Mouse (Mus musculus): ENCODE measurements around the gene Pdgfb. TPM values are rescaled to one million over a fixed set of nuclear protein-coding genes. Genes with fewer than 3 reads are reported as not detected.
A peak's percentile ranks its signal among the peaks of the same experiment; 100 is the strongest.

Pdgfb gene
- polyA plus RNA-seq, 2 experiments from 2014 or later: 0.68 to 1.1 TPM

DNA sequence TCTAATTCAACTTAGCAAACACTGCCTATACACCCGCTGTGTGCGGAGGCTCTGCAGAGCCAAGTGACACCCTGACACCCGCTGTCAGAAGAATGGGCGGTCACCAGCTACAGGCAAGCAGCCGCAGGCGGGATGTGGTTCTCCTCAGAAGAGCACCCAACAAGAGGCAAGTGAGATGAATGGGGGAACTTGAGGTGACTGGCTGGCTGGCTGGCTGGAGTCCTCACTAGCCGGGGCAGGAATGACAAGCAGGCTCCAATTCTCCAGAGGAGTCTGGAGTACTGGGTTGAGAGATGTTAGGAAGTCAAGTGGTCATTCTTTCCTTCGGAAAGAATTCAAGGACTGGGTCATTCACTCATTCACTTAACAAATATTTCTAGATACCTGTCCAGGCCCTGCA is 58.2 kb downstream of the Pdgfb start:
- peak; percentile 97 for ATAC-seq

DNA sequence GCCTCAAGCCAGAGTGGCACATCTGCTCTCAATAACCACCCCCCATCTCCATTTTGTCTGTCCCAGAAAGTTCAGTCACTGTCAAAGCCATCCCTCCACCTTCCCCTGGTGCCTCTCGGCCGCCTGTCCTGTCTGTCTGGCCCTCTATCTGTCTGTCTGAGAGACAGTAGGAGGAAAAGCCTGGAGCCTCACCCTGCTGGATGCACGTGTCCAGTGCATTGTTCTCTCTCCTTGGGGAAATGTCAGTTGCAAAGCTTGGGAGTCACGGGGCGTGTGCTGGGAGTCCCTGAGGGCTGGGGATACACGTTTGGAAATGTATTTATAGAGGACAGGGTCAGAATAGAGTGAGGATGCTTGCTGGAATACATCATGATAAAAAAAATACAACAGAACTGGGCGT is 61.3 kb downstream of the Pdgfb start:
- ATAC-seq: no peak

DNA sequence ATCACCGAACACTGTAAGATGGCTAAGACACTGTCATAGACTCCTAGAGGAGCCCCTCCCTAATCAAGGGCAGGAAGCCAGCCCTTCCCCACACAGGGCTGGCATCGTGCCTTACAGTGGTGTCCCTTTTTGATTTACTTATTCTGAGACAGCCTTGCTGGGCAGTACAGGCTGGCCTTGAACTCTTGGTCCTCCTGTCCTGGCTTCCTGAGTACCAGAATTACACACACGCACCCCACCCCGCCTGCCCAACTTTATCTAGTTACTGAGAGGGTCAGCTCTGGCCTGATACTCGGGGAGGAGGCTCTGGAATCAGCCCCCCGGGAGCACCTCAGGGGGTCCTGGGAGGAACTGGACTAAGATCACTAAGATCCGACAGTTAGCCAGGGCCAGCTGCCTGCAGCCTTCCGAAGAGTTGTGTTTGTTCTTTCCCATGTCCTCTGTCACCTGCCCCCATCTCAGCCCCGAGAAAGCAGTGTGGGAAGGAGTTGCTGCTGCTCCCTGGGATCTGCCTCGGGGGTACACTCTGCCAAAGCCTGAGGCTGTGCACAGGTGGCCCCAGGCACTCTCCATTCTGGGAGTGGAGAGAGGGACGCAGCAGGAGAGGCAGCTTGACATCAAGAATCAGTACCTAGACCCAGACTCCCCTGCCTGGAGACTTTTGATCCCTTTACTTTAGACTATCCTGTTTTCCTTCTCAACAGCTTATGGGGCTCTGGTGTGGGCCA is 62.1 kb downstream of the Pdgfb start:
- ATAC-seq: no peak

- ATAC-seq: no peak
Observed at GRCm38 (mm10) chr15:79951730-79952503, 62.9 kb downstream of the Pdgfb start.

- ATAC-seq: no peak
Observed at GRCm38 (mm10) chr15:79951226-79951625, 63.6 kb downstream of the Pdgfb start.

DNA sequence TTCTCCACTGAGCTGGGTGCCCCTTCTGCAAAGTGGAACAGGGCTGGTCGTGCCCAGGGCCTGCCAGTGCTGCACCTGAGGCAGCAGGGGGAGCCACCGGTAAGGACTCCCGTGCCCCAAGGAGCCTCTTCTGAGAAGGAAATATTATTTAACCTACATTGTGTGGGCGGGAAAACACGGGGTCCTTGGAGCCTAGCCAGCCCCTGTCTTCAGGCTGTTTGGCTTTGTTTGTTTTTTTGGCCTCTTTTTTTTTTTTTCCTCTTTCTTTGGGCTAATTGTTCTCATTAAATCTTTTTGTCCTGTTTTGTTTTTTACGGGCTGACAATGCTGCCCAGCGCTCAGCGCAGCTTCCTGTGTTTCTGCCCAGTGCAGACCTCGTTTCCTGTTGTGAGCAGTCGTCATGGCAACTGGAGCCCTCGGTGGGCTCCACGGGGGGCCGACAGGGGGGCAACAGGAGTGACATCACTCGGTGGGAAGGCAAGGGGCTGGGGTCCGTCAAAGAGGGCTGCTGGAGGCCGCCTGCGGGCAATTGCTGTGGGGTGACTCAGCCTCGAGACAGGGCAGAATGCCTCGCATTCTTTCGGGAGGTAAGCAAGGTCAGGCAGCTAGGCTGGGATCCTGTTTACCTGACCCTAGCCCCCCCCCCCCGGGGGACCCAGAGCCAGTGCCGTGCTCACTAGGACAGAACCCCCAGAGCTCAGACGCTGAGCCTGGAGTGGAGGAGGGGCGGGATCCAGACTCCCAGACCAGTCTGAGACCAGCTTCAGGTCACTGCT is 64.3 kb downstream of the Pdgfb start:
- peak; percentile 71 for ATAC-seq

DNA sequence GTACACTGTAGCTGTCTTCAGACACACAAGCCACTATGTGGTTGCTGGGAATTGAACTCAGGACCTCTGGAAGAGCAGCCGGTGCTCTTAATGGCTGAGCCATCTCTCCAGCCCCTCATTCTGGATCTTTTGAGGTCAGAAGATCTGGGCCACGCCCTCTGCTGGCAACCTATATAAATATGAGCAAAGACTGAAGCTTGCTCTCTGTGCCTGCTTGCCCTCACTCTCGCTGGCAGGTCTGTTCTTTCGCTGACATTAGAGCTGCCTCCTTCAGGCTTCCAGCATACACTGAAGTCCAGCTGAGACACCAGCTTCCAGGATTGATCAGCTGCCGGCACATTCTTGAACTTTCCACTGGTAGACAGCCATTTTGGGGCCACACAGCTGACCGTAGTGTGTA is 67.1 kb downstream of the Pdgfb start:
- no peak for ATAC-seq

DNA sequence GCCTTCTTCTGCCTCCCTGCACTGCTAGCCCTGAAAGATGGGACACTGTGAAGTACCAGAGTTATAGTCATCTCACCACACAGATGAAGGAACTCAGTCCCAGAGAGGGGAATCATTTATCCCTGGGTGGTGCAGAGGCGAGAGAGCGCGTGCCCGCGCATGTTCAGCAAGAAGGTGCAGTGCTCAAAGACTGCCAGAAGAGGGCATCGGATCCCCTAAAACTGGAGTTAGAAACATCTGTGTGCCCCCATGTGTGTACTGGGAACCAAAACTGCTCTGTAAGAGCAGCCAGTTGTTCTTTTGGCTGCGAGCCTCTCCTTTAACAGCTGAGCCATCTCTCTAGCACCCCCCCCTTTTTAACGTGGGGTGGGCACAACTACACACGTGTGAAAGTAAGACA is 68.0 kb downstream of the Pdgfb start:
- ATAC-seq: no peak

DNA sequence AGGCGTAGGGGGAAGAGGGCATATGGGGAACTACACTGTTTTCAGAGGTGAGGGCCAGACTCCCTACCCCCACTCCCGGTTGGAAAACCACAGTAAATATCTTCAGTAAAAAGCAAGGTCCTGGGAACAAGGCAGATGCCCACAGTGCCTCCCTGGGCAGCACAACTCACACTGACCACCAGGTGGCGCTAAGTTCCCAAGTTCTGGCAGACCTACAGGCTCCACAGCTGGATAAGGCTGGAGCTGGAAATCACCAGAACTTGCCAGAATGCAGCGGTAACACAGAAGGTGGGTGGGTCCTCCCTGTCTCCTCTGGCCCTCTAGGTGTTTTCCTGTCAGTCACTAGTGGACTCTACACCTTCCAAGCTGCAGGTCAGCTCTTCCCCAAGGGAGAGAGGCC is 68.8 kb downstream of the Pdgfb start:
- ATAC-seq: peak; percentile 34

Other genes starting within 250 kb of the Pdgfb start
- gene Dnal4, start 237.1 kb downstream of the Pdgfb start, polyA plus RNA-seq (2017; shearing (Covaris generic)): 1 to 10 TPM; 5.3 to 6.9 TPM
- gene Nptxr, start 210.2 kb downstream of the Pdgfb start, polyA plus RNA-seq (2017; shearing (Covaris generic)): under 1 TPM; 0.09 to 0.11 TPM
- gene Npcd, start 180.7 kb downstream of the Pdgfb start, polyA plus RNA-seq (2017; shearing (Covaris generic)): not detected
- 10 to 100 TPM in 1 of 2 experiments, 1 to 10 TPM in 1; 8.4 to 15.1 TPM for gene Cbx6, start 180.3 kb downstream of the Pdgfb start, polyA plus RNA-seq (2017; shearing (Covaris generic))
- gene Apobec3, start 123.3 kb downstream of the Pdgfb start, polyA plus RNA-seq (2017; shearing (Covaris generic)): 100 to 1,000 TPM; 505 to 519 TPM
- 10 to 100 TPM; 21.9 to 30.3 TPM for gene Cbx7, start 43.9 kb downstream of the Pdgfb start, polyA plus RNA-seq (2017; shearing (Covaris generic))
- gene Syngr1, start 76.4 kb upstream of the Pdgfb start, polyA plus RNA-seq (2017; shearing (Covaris generic)): 1 to 10 TPM in 1 of 2 experiments, not detected in 1; 1.4 TPM
- gene Rpl3, start 76.9 kb upstream of the Pdgfb start, polyA plus RNA-seq (2017; shearing (Covaris generic)): 1,000 to 10,000 TPM; 4,172 to 4,641 TPM
- 10 to 100 TPM; 10.7 to 14.5 TPM for gene Tab1, start 118.2 kb upstream of the Pdgfb start, polyA plus RNA-seq (2017; shearing (Covaris generic))
- under 1 TPM in 1 of 2 experiments, not detected in 1; 0.13 TPM for gene Mgat3, start 158.7 kb upstream of the Pdgfb start, polyA plus RNA-seq (2017; shearing (Covaris generic))
- 10 to 100 TPM; 29.3 to 37.0 TPM for gene Mief1, start 219.0 kb upstream of the Pdgfb start, polyA plus RNA-seq (2017; shearing (Covaris generic))
- not detected for gene AC140267.1, start 220.9 kb upstream of the Pdgfb start, polyA plus RNA-seq (2017; shearing (Covaris generic))
- 10 to 100 TPM; 74.4 to 88.7 TPM for gene Atf4, start 240.2 kb upstream of the Pdgfb start, polyA plus RNA-seq (2017; shearing (Covaris generic))
- 10 to 100 TPM; 18.9 to 21.6 TPM for gene Rps19bp1, start 249.3 kb upstream of the Pdgfb start, polyA plus RNA-seq (2017; shearing (Covaris generic))